Mouse (Mus musculus): ENCODE measurements around the gene Acad8.

Gene Acad8

GRCm38 (mm10) chr9:26985090-26985613 is 14.2 kb downstream of the Acad8 start:
- DNase-seq (ENCODE audit: low spot score in 2 of 2), result no peak

DNA sequence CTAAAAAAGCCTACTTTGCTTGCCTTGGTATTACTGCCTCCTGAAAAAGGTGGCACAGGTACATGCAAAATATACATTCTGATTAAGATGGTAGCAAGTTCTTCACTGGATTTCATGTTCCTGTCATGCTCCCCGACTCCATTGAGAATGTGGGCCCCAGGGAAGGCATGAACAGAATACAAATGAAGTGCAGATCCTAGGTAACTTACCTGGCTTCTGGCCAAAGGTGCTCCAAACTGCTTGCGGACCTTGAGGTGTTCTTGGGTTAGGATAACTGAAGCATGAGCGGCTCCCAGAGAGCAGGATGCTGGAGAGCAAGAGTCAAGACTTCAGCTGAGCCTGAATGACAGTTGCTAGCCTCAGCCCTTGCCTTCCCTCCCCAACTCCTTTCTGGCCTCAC is 20.6 kb downstream of the Acad8 start:
- no peak for DNase-seq (ENCODE audit: low spot score in 2 of 2)

DNA sequence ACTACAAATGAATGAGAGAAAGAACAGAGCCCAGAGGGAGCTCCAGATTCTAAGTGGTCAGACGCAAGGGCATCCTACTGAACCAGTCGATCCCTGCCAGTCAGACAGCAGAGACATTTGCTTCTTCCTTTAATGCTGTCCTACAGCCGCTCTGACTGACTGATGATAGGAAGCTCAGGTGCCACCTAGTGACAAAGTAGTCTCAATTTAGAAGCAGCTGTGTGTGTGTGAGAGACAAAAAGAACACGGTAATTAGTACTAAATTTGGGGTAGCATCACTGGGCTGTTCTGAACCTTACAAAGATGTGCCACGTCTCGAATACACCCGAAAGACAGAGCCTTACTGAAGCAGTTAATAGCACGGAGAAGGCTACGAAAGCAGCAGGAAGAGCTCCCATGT is 21.6 kb downstream of the Acad8 start:
- DNase-seq (ENCODE audit: low spot score in 2 of 2), result no peak

DNA sequence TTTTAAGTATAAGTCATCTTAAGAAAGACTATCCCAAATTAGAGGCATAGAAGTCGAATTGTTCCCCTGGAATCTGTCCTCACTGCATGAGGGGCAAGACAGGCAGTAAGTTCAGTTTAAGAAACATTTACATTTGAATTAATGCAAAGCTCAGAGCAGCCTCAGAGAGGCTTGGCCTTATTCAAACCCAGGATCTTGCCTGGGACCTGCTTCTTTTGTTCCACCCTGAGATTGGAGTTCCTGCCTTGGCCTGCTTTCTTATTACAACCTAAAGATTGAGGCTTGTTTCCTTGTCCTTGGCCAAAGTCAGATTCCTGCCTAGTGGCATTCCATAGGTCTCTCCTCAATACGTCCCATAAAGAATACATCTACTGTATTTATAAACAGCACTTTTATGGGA is 51.6 kb downstream of the Acad8 start:
- DNase-seq (ENCODE audit: low spot score in 2 of 2), result no peak

DNA sequence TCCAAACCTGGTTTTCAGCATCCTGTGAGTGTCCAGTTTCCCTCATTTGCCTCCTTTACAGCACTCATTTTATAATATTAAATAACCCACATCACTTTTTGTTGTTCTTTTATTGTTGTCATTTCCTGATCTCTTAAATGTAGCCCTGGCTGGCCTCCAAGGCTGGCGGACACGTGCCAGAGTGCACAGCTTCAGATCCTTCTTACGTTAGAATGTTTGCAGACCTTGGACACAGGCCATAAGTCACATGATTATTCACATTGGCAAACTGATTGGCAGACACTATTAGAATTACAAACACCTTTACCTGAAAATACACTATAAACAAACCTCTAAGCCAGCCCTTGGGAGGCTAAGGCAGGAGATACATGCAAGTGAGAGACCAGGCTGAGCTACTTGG is 75.2 kb downstream of the Acad8 start:
- DNase-seq (ENCODE audit: low spot score in 2 of 2), result no peak

Measured in frontal cortex, postnatal 14 days (tissue).